Mouse (Mus musculus) liver, adult 2 months (tissue): ENCODE measurements around the gene Tex19.1.

Source experiments
- CTCF ChIP-seq: fragments of 200-500 bp; IDR thresholded peaks from 2 replicates; pipeline ENCODE4 v1.5.1; 2011; ENCODE audit warnings: low read depth, low read length, control low read depth
- POLR2A ChIP-seq: fragments of 200-500 bp; IDR thresholded peaks from 2 replicates; pipeline ENCODE4 v1.6.1; 2011; ENCODE audit warnings: low read length, control low read depth; ENCODE audit not compliant: insufficient read depth; ENCODE audit errors: extremely low read depth

- TF ChIP-seq CTCF (no peak), POLR2A (no peak)
These were observed 23.8 kb upstream of the Tex19.1 start for GRCm38 (mm10) chr11:121122024-121122670.
